Mouse (Mus musculus): ENCODE data around the gene Olfr3. TPM values are rescaled to one million over a fixed set of nuclear protein-coding genes. Genes with fewer than 3 reads are reported as not detected.

Gene Olfr3
- polyA plus RNA-seq (2014; fragmentation: Nextera tagmentation; extraction: Ambion mirVana): not detected in 2 replicates

DNA sequence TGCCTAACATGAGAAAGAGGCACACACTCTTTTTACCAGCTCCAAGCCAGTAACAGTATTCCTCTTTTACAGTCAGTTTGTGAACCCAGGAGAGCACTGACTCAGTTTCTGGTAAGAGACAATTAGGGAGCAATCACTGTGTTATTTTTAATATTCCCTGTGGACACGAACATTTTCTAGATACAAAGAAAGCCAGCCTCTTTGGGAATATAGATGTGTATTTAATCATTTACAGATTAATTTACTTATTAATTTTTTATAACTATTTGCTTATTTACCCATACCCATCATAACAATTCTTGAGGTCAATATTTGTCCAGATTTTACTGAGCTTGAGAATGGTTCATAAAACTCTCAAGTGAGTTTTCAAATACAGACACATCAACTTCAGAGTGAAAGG is at the start of gene Olfr3:
TSS of gene Olfr3 (minus strand) at position 101 of the 400 bp plus-strand sequence.
- no peak within 1 kb of the TSS for H3K9ac ChIP-seq (replicated peaks; ENCODE audit: low read depth, low read length)
- no peaks in the 10 kb centered on the region for H3K27me3 ChIP-seq (ENCODE audit: control insufficient read depth, insufficient read depth, low read length)
- H3K4me3 ChIP-seq (ENCODE audit: low read depth, low read length): no peak within 1 kb of the TSS
- no peak within 1 kb of the TSS for H3K27ac ChIP-seq (ENCODE audit: low read depth, low read length)
- H3K4me1 ChIP-seq (ENCODE audit: control insufficient read depth, insufficient read depth, low read length): no peaks in the 10 kb centered on the region
- H3K36me3 ChIP-seq (ENCODE audit: control insufficient read depth, insufficient read depth, low read length): no peaks in the 10 kb centered on the region
- H3K4me2 ChIP-seq (ENCODE audit: low read depth, low read length): no peak within 1 kb of the TSS
- ATAC-seq (ENCODE audit: low read depth): no peak
- 70% methylated on average over 1 of the region's 1 CpGs for WGBS
- no peaks in the 10 kb centered on the region for H3K9me3 ChIP-seq (ENCODE audit: control insufficient read depth, low read length)

DNA sequence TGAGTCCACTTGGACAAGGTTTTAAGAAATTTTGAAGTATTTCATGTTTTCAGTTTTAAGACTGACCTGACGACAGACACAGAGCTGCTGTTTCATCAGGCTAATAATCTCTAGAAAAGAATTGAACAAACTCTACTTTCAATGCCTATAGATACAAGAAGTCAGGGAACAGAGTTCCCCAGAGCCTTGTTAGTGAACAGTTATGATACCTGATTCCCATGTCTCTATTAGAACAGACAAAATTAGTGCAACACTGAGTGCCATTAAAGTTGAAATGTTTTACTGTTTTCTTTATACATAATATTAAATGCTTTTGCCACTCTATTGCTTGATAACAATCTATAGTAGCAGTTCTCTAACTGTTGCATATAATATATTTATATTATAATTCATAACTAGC is 45.7 kb upstream of the Olfr3 start, which contains the start of gene Olfr351:
TSS of gene Olfr351 (minus strand) at position 101 of the 400 bp plus-strand sequence.
- no peak for ATAC-seq (ENCODE audit: low read depth)
- no peaks in the 10 kb centered on the region for H3K27me3 ChIP-seq (ENCODE audit: control insufficient read depth, insufficient read depth, low read length)
- H3K4me1 ChIP-seq (ENCODE audit: control insufficient read depth, insufficient read depth, low read length): no peaks in the 10 kb centered on the region
- H3K4me2 ChIP-seq (ENCODE audit: low read depth, low read length): no peak within 1 kb of the TSS
- H3K27ac ChIP-seq (ENCODE audit: low read depth, low read length): no peak within 1 kb of the TSS
- no peaks in the 10 kb centered on the region; the same call in 1 of the 2 replicates for H3K9me3 ChIP-seq (ENCODE audit: control insufficient read depth, low read length)
- H3K9ac ChIP-seq (replicated peaks; ENCODE audit: low read depth, low read length): no peak within 1 kb of the TSS
- H3K36me3 ChIP-seq (ENCODE audit: control insufficient read depth, insufficient read depth, low read length): no peaks in the 10 kb centered on the region
- H3K4me3 ChIP-seq (ENCODE audit: low read depth, low read length): no peak within 1 kb of the TSS
- 91% methylated on average over 1 of the region's 1 CpGs for WGBS

DNA sequence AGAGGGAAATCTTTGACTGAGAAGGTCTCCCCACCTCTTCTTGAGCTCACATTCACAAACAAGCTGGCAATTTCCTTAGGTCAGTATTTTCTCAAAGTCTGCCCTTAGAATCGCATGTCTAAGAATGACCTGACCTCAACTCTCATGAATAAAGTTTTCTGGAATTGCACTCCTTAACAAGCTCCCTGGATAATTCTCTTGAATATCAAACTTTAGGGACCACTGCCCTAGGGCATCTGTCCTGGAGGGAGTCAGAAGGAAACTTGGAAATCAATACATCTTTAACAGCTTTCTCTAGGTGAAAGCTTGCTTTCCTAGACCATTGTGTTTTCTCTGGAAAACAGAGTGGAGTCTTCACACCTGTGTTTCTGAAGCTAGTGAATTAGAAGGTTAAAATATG is 29.2 kb upstream of the Olfr3 start, which contains the start of gene Olfr350:
TSS of gene Olfr350 (plus strand) at position 301 of the 400 bp plus-strand sequence.
- no peak within 1 kb of the TSS for H3K27ac ChIP-seq (ENCODE audit: low read depth, low read length)
- H3K4me2 ChIP-seq (ENCODE audit: low read depth, low read length): no peak within 1 kb of the TSS
- H3K9me3 ChIP-seq (ENCODE audit: control insufficient read depth, low read length): peaks cover 4% of the 10 kb centered on the region; the same call in 1 of the 2 replicates
- H3K27me3 ChIP-seq (ENCODE audit: control insufficient read depth, insufficient read depth, low read length): no peaks in the 10 kb centered on the region
- 81% methylated on average over 1 of the region's 1 CpGs for WGBS
- H3K9ac ChIP-seq (replicated peaks; ENCODE audit: low read depth, low read length): no peak within 1 kb of the TSS
- H3K36me3 ChIP-seq (ENCODE audit: control insufficient read depth, insufficient read depth, low read length): no peaks in the 10 kb centered on the region
- H3K4me3 ChIP-seq (ENCODE audit: low read depth, low read length): no peak within 1 kb of the TSS
- no peaks in the 10 kb centered on the region for H3K4me1 ChIP-seq (ENCODE audit: control insufficient read depth, insufficient read depth, low read length)
- ATAC-seq (ENCODE audit: low read depth): no peak

DNA sequence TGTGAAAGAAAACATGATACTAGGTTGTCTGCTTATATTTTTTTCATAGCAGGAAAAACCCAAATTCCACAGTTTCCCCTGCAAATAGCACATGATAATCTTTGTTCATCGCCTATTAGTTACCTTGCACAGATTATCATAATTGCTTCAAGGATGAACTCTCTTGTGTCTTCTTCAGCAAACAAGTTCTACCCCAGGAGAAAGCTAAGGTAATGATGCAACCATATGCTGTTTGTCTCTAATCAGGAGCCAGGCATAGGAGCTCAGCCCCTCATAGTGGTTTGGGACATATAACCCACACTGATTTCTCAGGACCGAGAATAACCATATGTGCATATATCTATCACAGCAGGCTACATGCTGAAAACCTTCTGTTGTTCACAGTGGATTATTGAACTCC is 26.6 kb downstream of the Olfr3 start, which contains the start of gene Olfr50:
TSS of gene Olfr50 (plus strand) at position 301 of the 400 bp plus-strand sequence.
- no peak for ATAC-seq (ENCODE audit: low read depth)
- Histone ChIP-seq H3K36me3 (ENCODE audit: control insufficient read depth, insufficient read depth, low read length) (no peaks in the 10 kb centered on the region), H3K9ac (replicated peaks; ENCODE audit: low read depth, low read length) (no peak within 1 kb of the TSS), H3K27ac (ENCODE audit: low read depth, low read length) (no peak within 1 kb of the TSS), H3K4me3 (ENCODE audit: low read depth, low read length) (no peak within 1 kb of the TSS), H3K9me3 (ENCODE audit: control insufficient read depth, low read length) (peaks cover 8% of the 10 kb centered on the region), H3K4me2 (ENCODE audit: low read depth, low read length) (no peak within 1 kb of the TSS), H3K27me3 (ENCODE audit: control insufficient read depth, insufficient read depth, low read length) (no peaks in the 10 kb centered on the region), H3K4me1 (ENCODE audit: control insufficient read depth, insufficient read depth, low read length) (no peaks in the 10 kb centered on the region)
- 78% methylated on average over 2 of the region's 2 CpGs for WGBS

DNA sequence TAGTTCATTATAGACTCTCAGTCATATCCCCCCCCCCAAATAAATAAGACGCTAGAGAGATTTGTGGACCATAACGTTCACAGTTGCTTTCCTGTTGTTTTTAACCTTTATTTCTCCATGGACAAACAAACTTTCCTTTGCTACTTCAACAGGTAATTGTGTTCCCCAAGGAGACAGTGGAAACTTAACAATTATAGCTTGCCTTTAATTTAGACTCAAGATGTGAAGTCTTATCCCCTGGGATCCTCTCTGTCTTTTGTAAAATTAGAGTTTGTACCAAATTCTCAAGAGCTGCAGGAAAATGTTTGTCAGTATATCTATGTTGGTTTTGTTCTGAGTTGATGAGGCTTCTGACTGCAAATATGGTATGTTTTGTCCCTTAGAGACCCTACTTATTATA is 32.9 kb downstream of the Olfr3 start, which contains the start of gene Olfr348:
TSS of gene Olfr348 (plus strand) at position 301 of the 400 bp plus-strand sequence.
- H3K36me3 ChIP-seq (ENCODE audit: control insufficient read depth, insufficient read depth, low read length): no peaks in the 10 kb centered on the region
- H3K4me1 ChIP-seq (ENCODE audit: control insufficient read depth, insufficient read depth, low read length): no peaks in the 10 kb centered on the region
- no peak within 1 kb of the TSS for H3K9ac ChIP-seq (replicated peaks; ENCODE audit: low read depth, low read length)
- H3K27ac ChIP-seq (ENCODE audit: low read depth, low read length): no peak within 1 kb of the TSS
- H3K4me3 ChIP-seq (ENCODE audit: low read depth, low read length): no peak within 1 kb of the TSS
- no peak within 1 kb of the TSS for H3K4me2 ChIP-seq (ENCODE audit: low read depth, low read length)
- no peaks in the 10 kb centered on the region for H3K27me3 ChIP-seq (ENCODE audit: control insufficient read depth, insufficient read depth, low read length)
- peaks cover 4% of the 10 kb centered on the region; the same call in 1 of the 2 replicates for H3K9me3 ChIP-seq (ENCODE audit: control insufficient read depth, low read length)
- 79% methylated on average over 2 of the region's 2 CpGs for WGBS
- no peak for ATAC-seq (ENCODE audit: low read depth)

Other genes starting within 250 kb of the Olfr3 start
- not detected in 2 replicates for gene Olfr345, start 177.0 kb downstream of the Olfr3 start, polyA plus RNA-seq (2014; fragmentation: Nextera tagmentation; extraction: Ambion mirVana)
- not detected in 2 replicates for gene Olfr346, start 131.2 kb downstream of the Olfr3 start, polyA plus RNA-seq (2014; fragmentation: Nextera tagmentation; extraction: Ambion mirVana)
- gene Olfr347, start 85.1 kb downstream of the Olfr3 start, polyA plus RNA-seq (2014; fragmentation: Nextera tagmentation; extraction: Ambion mirVana): not detected in 2 replicates
- not detected in 2 replicates for gene Olfr348, start 32.8 kb downstream of the Olfr3 start, polyA plus RNA-seq (2014; fragmentation: Nextera tagmentation; extraction: Ambion mirVana)
- not detected in 2 replicates for gene Olfr50, start 26.5 kb downstream of the Olfr3 start, polyA plus RNA-seq (2014; fragmentation: Nextera tagmentation; extraction: Ambion mirVana)
- gene Olfr350, start 29.3 kb upstream of the Olfr3 start, polyA plus RNA-seq (2014; fragmentation: Nextera tagmentation; extraction: Ambion mirVana): not detected in 2 replicates
- not detected in 2 replicates for gene Olfr351, start 45.6 kb upstream of the Olfr3 start, polyA plus RNA-seq (2014; fragmentation: Nextera tagmentation; extraction: Ambion mirVana)
- gene Olfr352, start 51.4 kb upstream of the Olfr3 start, polyA plus RNA-seq (2014; fragmentation: Nextera tagmentation; extraction: Ambion mirVana): not detected in 2 replicates
- gene Olfr353, start 75.9 kb upstream of the Olfr3 start, polyA plus RNA-seq (2014; fragmentation: Nextera tagmentation; extraction: Ambion mirVana): not detected in 2 replicates
- not detected in 2 replicates for gene Olfr354, start 88.6 kb upstream of the Olfr3 start, polyA plus RNA-seq (2014; fragmentation: Nextera tagmentation; extraction: Ambion mirVana)
- not detected in 2 replicates for gene Olfr355, start 111.9 kb upstream of the Olfr3 start, polyA plus RNA-seq (2014; fragmentation: Nextera tagmentation; extraction: Ambion mirVana)
- gene Olfr356, start 120.1 kb upstream of the Olfr3 start, polyA plus RNA-seq (2014; fragmentation: Nextera tagmentation; extraction: Ambion mirVana): not detected in 2 replicates
- gene Olfr357, start 176.8 kb upstream of the Olfr3 start, polyA plus RNA-seq (2014; fragmentation: Nextera tagmentation; extraction: Ambion mirVana): not detected in 2 replicates
- not detected in 2 replicates for gene Olfr358, start 192.3 kb upstream of the Olfr3 start, polyA plus RNA-seq (2014; fragmentation: Nextera tagmentation; extraction: Ambion mirVana)
- not detected in 2 replicates for gene Olfr360, start 248.7 kb upstream of the Olfr3 start, polyA plus RNA-seq (2014; fragmentation: Nextera tagmentation; extraction: Ambion mirVana)